Mouse (Mus musculus) cerebellum, adult 2 months (tissue): Measurements from ENCODE around the gene Tnrc6a.

Experiments
- CTCF ChIP-seq: fragments of 200-500 bp; IDR thresholded peaks from 2 replicates; pipeline ENCODE4 v1.5.1; 2011; ENCODE audit warnings: low read depth, mild to moderate bottlenecking, control low read depth, low read length, moderate library complexity, borderline replicate concordance; ENCODE audit not compliant: insufficient read depth
- POLR2A ChIP-seq: fragments of 200-500 bp; IDR thresholded peaks from 2 replicates; pipeline ENCODE4 v1.6.1; 2011; ENCODE audit warnings: low read length, control low read depth, borderline replicate concordance; ENCODE audit not compliant: insufficient read depth

- TF ChIP-seq CTCF (no peak), POLR2A (no peak)
These were observed 114.9 kb downstream of the Tnrc6a start for GRCm38 (mm10) chr7:123238621-123239020.
